ENCODE assay signal across 8 mouse cellular contexts in genomic region chr12:70113351-70113750, GRCm38 (mm10). TPM values are rescaled to one million over a fixed set of nuclear protein-coding genes. Genes with fewer than 3 reads are reported as not detected.
A peak's percentile ranks its signal among the peaks of the same experiment; 100 is the strongest.
DNase-seq lines count a peak whose midpoint lies in the region; ATAC-seq and TF ChIP-seq lines count a peak whose summit lies in the region.

Nin (minus strand) TSS chr12:70113717.

- DNase-seq in kidney, adult 18-20 months: no peak
- no peak for DNase-seq in adrenal gland, adult 8-10 months
- no peak for DNase-seq in forebrain, postnatal 0 days
- no peak for DNase-seq in cerebellum, adult 9-11 months
- no peak for DNase-seq in frontal cortex, postnatal 25 days (ENCODE audit: low spot score in 2 of 2)

- WGBS in kidney, embryonic 14.5 days: 66% methylated on average over 11 of the region's 11 CpGs
- WGBS in forebrain, postnatal 0 days: 56% methylated on average over 11 of the region's 11 CpGs

- H3K9me3 ChIP-seq in kidney, embryonic 14.5 days (ENCODE audit: control insufficient read depth, low read length): no peaks in the 10 kb centered on the region
- no peaks in the 10 kb centered on the region for H3K9me3 ChIP-seq in forebrain, postnatal 0 days (ENCODE audit: low read length)

- peaks cover 11% of the 10 kb centered on the region for H3K4me1 ChIP-seq in kidney, embryonic 14.5 days (ENCODE audit: control insufficient read depth, insufficient read depth, low read length)
- H3K4me1 ChIP-seq in forebrain, postnatal 0 days (ENCODE audit: insufficient read depth): 0 out of 2 replicates have a peak, but pooled peaks cover 5% of the 10 kb centered on the region

- no peak for ATAC-seq in kidney, embryonic 14.5 days (ENCODE audit: low FRiP score, low TSS enrichment)
- ATAC-seq in forebrain, postnatal 0 days: no peak
- no peak for ATAC-seq in inflammation-experienced regulatory T-cells, adult 6 months
- no peak for ATAC-seq in monocyte, adult 5-6 weeks (replicated peaks; ENCODE audit: insufficient number of reproducible peaks, low FRiP score, low TSS enrichment, poor library complexity, severe bottlenecking)

- H3K9ac ChIP-seq in kidney, embryonic 14.5 days (ENCODE audit: low read depth, low read length): no peak within 1 kb of the TSS
- peak within 1 kb of the TSS; percentile 92 for H3K9ac ChIP-seq in forebrain, postnatal 0 days

- TF ChIP-seq CTCF in forebrain, postnatal 0 days (IDR thresholded peaks at IDR 0.05; ENCODE audit: low read depth): no peak

- no peak within 1 kb of the TSS; the same call in 1 of the 2 replicates for H3K4me3 ChIP-seq in kidney, embryonic 14.5 days (ENCODE audit: low read length)
- H3K4me3 ChIP-seq in forebrain, postnatal 0 days (ENCODE audit: low read depth, low read length): peak within 1 kb of the TSS; percentile 64

- H3K27ac ChIP-seq in kidney, embryonic 14.5 days (ENCODE audit: low read depth, low read length): no peak within 1 kb of the TSS
- peak within 1 kb of the TSS; percentile 94 for H3K27ac ChIP-seq in forebrain, postnatal 0 days (ENCODE audit: low read depth, low read length)

- H3K27me3 ChIP-seq in kidney, embryonic 14.5 days (ENCODE audit: control insufficient read depth, insufficient read depth, low read length): no peaks in the 10 kb centered on the region
- no peaks in the 10 kb centered on the region for H3K27me3 ChIP-seq in forebrain, postnatal 0 days (ENCODE audit: insufficient read depth, low read length)

- H3K36me3 ChIP-seq in kidney, embryonic 14.5 days (ENCODE audit: control insufficient read depth, insufficient read depth, low read length): no peaks in the 10 kb centered on the region
- H3K36me3 ChIP-seq in forebrain, postnatal 0 days (ENCODE audit: insufficient read depth): no peaks in the 10 kb centered on the region

- no peak within 1 kb of the TSS for H3K4me2 ChIP-seq in kidney, embryonic 14.5 days (replicated peaks; ENCODE audit: low read depth, low read length)
- peak within 1 kb of the TSS; percentile 79 for H3K4me2 ChIP-seq in forebrain, postnatal 0 days (ENCODE audit: low read depth)

RNA-seq across cellular contexts. Expression of gene Nin, which starts in this region (rescaled TPM):
- 10.8 and 20.3 TPM in 2 replicates for polyA plus RNA-seq in kidney, embryonic 14.5 days (2014; fragmentation: Nextera tagmentation; extraction: Ambion mirVana)
- 10 to 100 TPM; 27.4 to 55.2 (median 38.7) TPM for total RNA-seq in adrenal gland, adult 8-10 months (2022)
- 28.4 and 36.9 TPM in 2 replicates for total RNA-seq in forebrain, postnatal 0 days (2014; rRNA removed)
- polyA plus RNA-seq in forebrain, postnatal 0 days (2015; fragmentation: Nextera tagmentation; extraction: Ambion mirVana): 5.6 and 8.5 TPM in 2 replicates
- polyA plus RNA-seq in inflammation-experienced regulatory T-cells, adult 6 months (2017; shearing (Covaris generic)): 10 to 100 TPM; 14.6 to 25.0 (median 24.6) TPM
- total RNA-seq in monocyte, adult 5-6 weeks (2017): 134 to 153 TPM (median 142 TPM) in 3 replicates
